Mouse (Mus musculus) megakaryocyte progenitor cell, adult 5-6 weeks (primary cell): ENCODE measurements at regions not wholly inside any gene's neighbourhood (a gene's known extent, or its start where the extent isn't known, plus 50 kb on each side); places are given as distances from the start of the nearest gene placed in this dataset.

Experiments
- ATAC-seq: replicated peaks from 2 replicates; pipeline ENCODE4 v1.8.0; 2016; ENCODE audit warnings: mild to moderate bottlenecking, moderate TSS enrichment, inconsistent platforms; ENCODE audit not compliant: poor library complexity

DNA sequence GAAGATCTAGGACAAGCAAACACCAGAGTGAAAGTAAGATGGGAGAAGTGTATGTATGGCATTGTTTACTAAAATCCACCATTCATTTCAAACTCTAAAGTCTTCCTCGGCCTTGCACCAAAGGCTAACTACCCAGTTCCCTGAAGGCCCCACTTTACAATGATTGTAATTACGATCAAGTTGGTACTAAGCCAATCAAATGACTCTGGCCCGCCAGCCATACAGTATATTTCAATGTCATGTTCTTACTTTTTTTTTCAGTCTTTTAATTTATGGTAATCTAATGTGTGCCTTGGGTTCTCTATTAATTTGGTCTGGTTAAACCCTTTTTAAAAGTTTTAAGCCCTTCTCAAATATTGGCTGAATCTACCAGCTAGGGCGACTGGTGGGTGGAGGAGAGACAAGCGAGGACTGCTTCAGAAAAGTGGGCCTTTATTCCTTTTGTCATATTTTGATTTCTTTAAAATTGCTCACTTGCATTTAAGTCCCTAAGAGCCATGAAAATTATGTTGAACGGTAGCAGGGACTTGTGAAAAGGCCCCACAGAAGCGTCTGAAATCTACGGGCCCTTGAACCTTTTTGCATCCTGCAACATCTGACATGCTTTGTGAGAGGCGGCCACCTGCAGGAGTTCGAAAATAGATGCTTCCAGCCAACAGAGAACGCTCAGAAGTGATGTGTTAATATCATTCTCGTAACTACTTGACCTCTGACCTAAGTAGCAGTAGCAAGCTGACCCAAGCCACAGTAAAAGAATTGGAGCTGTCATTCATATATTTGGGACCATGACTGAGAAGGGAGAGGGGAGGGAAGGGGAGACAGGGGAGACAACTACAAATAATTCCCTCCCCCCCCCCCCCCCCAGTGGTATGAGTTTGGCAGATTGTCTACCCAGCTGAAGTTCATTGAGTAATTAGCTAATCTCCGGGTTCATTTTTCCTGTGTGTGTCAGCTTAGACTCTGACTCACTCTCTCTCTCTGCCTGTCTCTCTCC is 197.2 kb downstream of the Cdca7 start:
- ATAC-seq: no peak

DNA sequence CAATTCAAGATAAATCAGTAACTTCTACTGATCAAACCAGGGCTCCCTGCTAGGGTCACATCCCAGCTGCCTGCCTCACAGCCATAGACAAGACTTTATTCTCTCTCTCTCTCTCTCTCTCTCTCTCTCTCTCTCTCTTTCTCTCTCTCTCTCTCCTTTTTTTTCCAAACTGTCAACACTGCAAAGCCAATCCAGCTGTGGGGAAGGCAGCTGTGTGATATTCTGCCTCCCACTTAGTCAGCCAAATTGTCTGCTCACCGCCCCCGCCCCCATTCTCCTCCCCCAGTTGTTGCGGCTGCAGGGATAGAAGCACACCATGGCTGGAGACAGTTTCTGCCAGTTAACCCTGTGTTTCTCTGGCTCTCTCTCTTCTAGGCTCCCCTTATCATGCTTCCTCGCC is 198.3 kb downstream of the Cdca7 start:
- ATAC-seq: no peak

DNA sequence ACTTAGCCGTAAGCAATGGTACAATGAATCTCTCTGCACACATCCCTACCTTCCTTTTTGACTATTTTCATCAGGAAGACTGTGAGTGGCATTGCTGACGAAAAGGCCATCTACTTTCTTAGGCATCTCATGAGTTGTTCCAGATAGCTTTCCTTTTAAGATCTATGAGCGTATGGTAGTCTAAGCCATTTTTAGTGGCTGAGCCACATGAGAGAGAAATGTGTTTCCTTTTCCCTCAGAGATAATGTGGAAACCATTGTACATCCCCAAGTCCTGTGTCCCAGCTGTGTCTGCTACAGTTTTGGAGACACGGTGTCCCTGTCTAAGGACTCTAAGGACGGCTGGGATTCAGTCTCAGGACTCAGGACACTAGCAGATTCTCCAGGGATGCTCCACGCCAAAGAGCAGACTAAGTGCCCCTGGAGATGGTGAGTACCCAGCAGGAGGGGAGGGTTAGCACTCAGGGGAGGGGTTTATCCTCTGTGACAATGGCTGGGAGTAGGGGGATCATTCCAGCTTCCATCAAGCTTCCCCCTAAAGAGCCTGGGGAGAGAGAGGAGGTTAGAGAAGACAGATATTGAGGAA is 199.0 kb downstream of the Cdca7 start:
- no peak for ATAC-seq

DNA sequence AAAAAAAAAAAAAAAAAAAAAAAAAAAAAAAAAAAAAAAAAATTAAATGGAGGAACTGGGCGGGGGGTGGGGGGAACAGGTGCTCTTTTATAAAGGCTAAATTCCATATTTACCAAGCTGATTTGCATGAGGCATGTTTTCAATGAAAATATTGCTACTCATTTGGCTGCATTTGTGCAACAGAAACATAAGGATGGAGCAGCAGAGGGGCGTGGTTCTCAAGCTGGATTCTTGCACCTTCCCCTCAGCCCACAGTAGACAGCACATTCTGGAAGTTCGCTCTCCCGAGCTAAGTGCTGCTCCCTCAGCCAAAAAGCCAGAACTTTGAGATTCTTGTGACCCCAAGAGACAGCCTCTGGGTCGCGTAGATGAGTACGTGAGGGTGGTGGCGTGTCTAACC is 201.8 kb downstream of the Cdca7 start:
- no peak for ATAC-seq

DNA sequence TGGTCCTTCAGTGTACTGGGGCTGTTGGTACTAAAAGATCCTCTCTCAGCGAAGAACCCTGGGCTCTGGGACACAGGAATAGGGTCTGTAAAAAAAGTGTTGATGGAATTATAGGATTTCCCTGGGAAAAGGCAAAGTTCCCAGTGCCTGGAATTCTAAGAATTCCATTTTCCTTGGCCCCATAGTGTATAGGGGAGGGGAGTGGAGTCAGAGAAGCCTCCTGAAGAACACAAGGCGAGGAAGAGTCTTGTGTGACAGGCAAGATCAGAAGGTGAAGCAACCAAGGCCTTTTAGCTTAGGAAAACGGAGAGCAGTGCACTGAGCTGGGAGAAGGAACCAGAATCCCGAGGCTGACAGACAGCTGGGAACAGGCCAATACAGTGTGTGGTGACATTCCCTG is 212.1 kb downstream of the Cdca7 start:
- ATAC-seq: no peak

DNA sequence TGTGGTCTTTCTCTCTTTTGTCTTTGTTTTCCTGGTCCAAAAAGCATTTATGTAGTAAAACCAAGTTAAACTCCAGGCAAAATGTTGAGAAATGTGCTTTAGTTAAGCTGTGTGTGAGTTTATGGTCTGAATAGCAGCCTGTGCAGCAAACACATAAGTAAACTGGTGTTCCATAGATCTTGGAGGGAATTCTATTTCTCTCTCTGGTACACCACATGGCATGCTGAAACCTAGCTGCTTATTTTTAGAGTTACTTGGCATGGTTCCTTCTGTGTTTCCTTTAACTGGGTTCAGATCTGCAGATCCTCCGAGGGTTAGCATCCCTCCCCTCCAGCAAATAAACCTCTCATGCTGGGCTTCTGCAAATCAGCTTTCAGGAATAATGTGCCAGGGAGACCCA is 225.1 kb downstream of the Cdca7 start:
- no peak for ATAC-seq

DNA sequence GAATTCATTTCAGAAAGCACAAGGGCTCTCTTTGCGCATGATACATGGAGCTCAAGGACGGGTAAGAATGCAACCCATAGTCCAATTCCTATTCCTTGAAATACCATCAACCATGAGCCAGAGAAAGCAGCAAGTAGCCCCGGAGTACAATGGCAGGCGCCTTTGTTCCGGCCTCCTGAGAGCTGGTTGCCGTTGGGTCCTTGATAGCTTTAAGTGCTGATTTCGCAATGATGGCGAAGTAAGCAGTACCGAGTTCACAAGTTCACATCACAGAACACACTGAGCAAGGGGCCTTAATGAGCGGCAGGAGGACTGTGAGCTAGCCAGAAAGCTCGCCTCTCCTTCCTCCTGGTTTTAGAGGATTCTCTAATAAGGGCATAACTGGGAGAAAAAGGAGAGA is 227.3 kb downstream of the Cdca7 start:
- ATAC-seq: no peak

DNA sequence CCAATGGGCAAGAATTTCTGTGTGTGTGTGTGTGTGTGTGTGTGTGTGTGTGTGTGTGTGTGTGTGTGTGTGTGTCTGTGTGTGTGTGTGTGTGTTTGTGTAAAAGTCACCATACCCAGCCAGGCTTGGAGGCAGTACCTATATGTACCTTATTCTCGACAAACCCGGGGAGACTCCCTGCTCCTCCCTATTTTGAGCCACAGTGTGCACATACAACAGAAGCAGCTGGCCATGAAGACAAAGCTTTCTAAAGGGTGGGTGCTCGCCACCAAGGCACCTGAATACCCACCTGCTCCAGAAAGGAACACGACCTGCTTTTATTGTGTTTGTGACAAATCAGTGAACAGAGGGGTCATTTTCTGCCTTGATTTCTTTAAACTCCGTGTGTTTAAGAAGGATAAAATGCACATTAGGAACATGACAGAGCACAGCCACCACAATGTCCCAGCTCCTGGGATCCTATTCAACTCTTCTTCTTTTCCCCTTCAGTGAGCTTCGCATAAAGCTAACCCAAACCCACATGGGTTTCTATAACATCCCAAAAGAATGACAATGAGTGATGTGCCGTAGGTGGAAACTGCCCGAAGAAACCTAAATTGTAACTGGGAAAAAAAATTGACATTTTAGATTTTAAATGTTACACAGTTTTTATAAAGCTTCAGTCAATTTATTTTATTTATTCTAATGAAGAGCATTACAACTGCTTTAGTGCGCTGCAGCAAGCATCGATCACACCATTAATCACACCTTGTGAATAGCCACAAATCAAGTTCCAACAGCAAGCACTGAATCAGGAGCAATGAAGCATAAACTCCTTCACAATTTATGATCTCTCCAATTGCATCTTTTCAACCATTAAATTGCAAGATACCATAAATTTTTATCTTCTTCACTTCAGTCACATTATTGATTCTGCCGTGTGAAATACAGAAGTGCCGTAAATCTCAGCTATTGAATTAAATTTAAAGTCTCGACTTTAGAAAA is 232.0 kb downstream of the Cdca7 start:
- no peak for ATAC-seq

DNA sequence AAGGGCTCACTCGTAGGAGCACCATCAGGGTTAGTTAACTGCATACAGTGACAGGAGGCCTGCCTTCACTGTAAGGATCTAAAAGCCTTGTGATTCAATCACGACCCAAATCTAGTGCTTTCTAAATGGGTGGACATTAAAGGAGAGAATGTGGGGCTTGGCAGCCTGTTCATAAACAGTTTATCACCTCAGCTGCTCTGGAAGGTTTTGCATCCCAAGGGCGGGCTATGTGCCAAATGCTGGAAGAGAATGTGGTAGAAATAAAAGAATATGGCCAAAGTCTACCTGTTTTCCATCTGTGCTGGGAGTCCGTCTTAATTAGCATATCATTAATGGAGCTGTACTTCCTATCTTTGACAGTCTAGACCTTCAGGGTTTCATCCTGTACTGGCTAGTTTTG is 241.0 kb downstream of the Cdca7 start:
- no peak for ATAC-seq

DNA sequence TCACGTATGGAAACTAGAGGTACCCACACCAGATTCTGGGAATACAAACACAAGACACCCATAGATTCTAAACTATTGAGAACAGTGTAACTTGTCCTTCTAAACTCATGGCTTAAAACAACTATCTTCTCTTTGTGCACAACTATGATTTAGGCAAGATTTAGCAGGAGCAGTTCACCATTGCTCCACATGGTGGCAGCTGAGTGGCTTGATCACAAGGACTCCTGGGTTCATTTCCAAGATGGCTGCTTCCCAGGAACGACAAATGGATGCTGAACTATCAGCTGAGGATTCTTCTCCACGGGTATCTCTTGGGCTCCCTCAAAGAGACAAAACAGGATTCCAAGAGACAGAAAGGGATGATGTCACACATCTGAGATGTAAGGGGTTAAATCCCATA is 251.5 kb downstream of the Sp3 start:
- ATAC-seq: peak; percentile 80

DNA sequence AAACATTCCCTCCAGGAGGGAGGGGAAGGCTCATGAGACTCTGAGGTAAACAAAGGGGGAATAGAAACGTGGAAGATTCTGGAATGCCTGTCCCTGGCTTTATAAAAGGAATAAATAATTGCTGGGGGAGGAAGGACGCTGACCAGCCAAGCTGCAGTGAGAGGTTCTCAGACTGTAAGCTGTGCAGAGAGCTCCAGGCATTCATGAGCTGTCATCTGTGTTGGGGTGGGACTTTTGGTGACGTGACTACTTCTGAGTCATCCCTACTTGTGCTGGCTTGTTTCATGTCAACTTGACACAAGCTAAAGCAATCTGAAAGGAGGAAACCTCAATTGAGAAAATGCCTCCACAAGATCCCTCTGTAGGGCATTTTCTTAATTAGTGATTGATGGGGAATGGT is 246.9 kb downstream of the Sp3 start:
- ATAC-seq: no peak

DNA sequence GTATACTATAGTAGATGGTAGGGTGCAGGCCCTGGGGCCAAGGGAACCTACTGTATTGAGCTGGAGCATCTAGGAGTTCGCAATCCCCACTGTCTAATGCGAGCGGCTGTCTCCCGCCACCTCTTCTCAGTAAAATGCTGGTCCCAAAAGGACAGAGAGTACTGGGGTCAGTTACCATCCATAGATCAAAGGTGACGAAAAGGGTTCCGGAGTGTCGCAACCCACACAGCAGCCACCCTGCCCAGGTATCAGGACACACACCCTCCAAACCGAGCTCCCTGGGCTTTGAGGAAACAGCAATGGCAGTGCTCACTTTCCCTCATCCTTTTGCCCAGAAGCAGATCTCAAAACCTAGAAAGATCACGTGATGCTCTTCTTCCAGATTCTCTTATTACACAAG is 245.2 kb downstream of the Sp3 start:
- ATAC-seq: no peak

DNA sequence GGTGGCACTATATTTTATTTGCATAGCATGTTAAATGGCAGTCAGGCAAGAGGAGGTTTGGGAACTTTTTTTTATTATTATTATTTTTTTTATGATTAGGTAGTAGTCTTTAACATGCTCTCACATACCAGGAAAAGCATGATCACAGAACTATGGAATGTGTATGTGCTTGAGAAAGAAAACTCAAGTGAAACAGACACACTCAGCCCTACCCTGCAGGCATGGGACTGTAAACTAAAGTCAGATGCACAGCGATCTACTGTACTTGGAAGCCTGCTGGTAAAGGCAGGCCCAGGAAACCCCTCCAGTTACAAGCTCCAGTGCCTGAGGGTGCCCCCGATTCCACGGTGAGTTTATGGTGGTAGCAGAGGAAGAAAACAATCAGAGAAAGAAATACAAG is 243.6 kb downstream of the Sp3 start:
- no peak for ATAC-seq

DNA sequence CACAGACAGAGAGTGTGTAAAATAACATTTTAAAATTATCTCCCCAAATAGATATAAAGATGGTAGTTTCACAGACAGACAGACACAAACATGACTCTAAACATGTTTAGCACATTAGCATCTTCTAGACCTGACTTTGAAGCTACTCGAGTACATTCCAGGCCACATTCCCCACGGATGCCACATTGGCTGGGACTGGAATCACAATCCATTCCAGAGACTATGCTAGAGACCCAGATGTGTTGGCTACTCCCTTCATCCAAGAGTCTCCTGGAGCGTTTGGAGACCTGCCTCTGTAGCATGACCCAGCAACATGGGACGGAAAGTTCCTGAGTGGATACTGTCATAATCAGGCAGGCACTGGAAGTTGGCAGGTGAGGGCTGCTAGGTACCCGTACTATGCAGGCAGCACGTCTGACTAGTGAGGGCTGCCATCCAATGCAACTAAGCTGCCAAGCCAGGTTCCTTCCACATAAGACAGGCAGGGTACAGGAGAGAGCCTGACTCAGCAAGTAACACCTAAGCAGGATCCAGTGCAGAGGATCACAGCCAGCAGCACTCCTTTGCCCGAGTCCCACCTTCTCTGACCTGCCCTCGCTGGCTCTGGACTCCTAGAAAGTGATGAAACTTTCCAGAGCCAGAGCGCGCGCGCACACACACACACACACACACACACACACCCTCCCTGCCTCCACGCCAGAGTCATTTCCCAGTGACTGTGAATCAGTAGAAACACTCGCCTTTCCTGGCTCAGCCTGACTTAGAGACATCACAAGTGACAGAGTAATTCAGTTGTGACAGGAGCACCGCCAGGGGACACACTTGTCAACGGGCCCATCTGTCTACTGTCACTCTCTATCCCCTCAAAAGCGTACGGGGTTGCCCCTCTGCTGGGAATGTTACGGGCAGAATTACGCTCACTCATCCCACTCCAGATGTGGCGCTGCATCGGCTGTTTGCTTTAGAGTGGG is 239.6 kb downstream of the Sp3 start:
- ATAC-seq: peak; percentile 4; the same call in 1 of the 2 replicates

DNA sequence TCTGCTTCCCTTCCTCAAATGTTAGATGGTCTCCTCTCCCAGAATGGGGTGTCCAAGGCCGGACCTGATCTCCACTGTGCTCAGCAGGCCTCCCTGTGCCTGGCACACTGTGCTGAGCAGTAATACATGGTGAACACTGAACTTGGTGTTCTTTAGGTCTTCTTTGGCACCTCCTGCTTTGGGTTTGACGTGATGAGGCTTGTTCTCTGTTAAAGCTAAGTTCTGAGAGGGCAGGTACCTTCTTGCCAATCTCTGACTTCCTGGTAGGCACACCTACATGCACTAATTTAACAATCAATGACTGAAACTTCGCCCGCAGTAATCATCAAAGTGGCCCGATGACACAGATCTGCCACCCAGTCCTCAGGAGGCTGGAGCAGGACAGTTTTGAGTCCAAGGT is 238.5 kb downstream of the Sp3 start:
- no peak for ATAC-seq

DNA sequence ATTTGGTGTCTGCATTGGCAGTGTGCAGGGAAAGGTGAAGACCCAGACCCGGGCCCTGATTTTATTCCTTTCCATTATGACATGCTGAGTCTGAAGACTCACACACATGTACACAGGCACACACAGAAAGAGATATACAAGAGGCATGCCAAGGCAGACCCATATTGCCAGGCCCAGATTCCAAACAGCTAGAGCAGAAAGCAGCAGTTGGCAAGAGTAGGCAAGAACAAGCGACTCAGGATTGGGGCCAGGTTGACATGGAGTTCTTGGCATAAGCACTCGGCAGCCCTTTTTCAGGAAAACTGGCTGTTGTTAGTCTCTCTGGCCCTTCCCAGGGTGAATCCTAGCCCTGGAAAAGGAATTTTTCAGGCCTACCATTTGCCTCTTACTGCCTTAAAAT is 236.6 kb downstream of the Sp3 start:
- no peak for ATAC-seq

DNA sequence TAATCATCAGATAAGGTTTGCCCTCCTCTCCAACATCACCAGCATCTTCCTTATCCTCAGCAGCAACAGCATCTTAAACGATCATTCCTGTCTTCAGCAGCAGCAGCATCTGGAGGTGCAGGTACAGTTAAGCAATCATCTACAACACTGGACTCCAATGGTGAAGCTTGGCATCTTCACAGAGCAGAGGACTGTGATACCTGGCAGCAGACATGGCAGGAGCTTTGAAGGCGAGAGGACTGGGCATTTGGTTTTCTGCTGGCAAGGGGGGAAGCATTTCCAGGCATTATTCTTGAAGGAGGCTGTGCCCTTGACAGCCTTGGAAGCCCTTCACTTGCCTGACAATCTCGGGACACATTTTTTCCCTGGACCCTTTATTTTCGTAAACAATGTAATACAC is 235.3 kb downstream of the Sp3 start:
- no peak for ATAC-seq

DNA sequence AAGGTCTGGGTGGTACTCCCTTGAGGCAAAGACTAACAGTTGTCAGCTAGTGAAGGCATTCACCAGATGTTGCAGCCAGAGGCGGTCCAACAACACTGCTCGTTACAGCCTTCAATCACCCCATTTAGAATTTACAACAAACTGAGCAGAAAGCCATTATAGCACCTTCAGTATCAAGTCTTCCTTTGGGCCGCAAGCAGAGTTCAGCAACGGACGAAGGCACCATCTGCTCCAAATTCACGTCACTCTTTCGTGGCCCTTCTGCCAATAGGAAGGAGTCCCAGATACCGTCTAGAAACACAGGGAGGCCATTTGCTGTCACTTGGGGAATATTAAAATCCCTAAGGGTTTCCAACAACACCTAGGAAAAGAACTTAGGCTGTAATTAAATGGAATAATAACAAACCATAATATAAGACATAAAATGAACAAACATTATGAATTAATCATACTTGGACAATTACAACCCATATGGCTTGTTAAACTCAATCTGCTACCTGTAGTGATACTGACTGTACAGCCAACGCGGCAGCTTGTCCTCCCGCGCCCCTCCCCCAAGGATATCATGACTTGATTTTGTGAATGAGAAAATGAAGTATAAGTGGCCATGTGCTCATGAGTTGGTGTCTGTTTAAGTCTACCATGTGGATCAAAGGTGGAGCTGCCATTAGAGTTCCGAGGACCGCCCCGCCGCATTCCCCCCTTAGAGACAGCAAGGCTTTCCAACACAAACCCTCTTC is 233.6 kb downstream of the Sp3 start:
- no peak for ATAC-seq

DNA sequence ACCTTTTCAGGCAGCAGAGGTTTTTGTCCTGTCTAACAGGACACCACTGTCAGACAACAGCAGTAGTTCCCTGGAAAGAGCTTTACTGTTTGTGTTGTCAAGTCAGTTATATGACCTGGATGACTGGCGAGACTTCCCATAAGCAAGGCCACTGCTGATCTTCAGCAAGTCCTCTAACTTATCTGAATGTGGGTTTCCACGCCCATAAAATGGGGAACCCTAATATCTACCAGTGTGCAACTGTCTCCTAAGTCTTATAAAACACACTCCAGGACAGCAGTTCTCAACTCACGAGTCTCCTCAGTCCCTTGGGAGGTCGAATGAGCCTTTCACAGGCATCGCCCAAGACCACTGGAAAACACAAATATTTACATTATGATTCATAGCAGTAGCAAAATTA is 232.9 kb downstream of the Sp3 start:
- ATAC-seq: 0 out of 2 replicates have a peak, but pooled peaks have one; percentile 20
